Mouse (Mus musculus): ENCODE measurements around the gene Lsamp.

GRCm38 (mm10) chr16:40228627-40229026 lies 244.5 kb downstream of the Lsamp start:
- TF ChIP-seq CTCF (IDR thresholded peaks at IDR 0.05) (no peak), EP300 (IDR thresholded peaks at IDR 0.05) (no peak)
